In the genomic region with DNA sequence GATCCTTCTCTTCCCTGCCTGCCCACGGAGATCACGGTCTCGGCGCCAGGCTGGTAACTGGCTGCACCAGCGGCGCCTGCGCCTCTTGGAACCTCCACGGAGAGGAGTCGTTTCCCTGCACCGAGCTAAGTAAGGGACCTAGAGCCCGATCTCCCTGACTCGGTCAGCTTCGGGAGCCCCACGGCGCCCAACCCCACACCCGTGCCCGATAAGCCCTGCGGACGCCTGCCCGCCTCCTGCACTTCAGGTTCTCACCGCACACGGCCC, we compare ENCODE assay signal across 8 mouse cellular contexts. TPM values are rescaled to one million over a fixed set of nuclear protein-coding genes. Genes with fewer than 3 reads are reported as not detected.
DNase-seq lines count a peak whose midpoint lies in the region; ATAC-seq and TF ChIP-seq lines count a peak whose summit lies in the region.

No protein-coding gene starts in this region.

- peaks cover 11% of the 10 kb centered on the region for H3K4me1 ChIP-seq in kidney, adult 2 months (ENCODE audit: control insufficient read depth, insufficient read depth, low read length)
- H3K4me1 ChIP-seq in bone marrow macrophage, adult 2 months (ENCODE audit: control insufficient read depth, insufficient read depth, low read length) = peaks cover 26% of the 10 kb centered on the region
- peaks cover 25% of the 10 kb centered on the region for H3K4me1 ChIP-seq in hindbrain, embryonic 12.5 days
- peaks cover 33% of the 10 kb centered on the region for H3K4me1 ChIP-seq in midbrain, embryonic 13.5 days (replicated peaks)

- no peaks in the 10 kb centered on the region for H3K27me3 ChIP-seq in kidney, adult 2 months (replicated peaks; ENCODE audit: control insufficient read depth, insufficient read depth, low read length)
- no peaks in the 10 kb centered on the region for H3K27me3 ChIP-seq in hindbrain, embryonic 12.5 days
- H3K27me3 ChIP-seq in midbrain, embryonic 13.5 days = no peaks in the 10 kb centered on the region

- H3K9me3 ChIP-seq in hindbrain, embryonic 12.5 days (replicated peaks) = no peaks in the 10 kb centered on the region
- H3K9me3 ChIP-seq in midbrain, embryonic 13.5 days = no peaks in the 10 kb centered on the region

- H3K36me3 ChIP-seq in kidney, adult 2 months (ENCODE audit: control insufficient read depth, insufficient read depth, low read length) = no peaks in the 10 kb centered on the region
- peaks cover 55% of the 10 kb centered on the region for H3K36me3 ChIP-seq in hindbrain, embryonic 12.5 days
- peaks cover 67% of the 10 kb centered on the region for H3K36me3 ChIP-seq in midbrain, embryonic 13.5 days

- peak overlapping the region; percentile 93 for H3K4me3 ChIP-seq in kidney, adult 2 months (ENCODE audit: insufficient read depth, low read depth, low read length)
- H3K4me3 ChIP-seq in bone marrow macrophage, adult 2 months (ENCODE audit: insufficient read depth, low read length) = peak overlapping the region; percentile 72
- H3K4me3 ChIP-seq in hindbrain, embryonic 12.5 days = peak overlapping the region; percentile 76
- peak overlapping the region; percentile 80 for H3K4me3 ChIP-seq in midbrain, embryonic 13.5 days (replicated peaks)

- WGBS in kidney, adult 2 months = 1% methylated on average over 22 of the region's 22 CpGs
- under 1% methylated on average over 22 of the region's 22 CpGs for WGBS in hindbrain, embryonic 12.5 days
- 1% methylated on average over 22 of the region's 22 CpGs for WGBS in midbrain, embryonic 13.5 days

- TF ChIP-seq POLR2A in kidney, adult 2 months (IDR thresholded peaks at IDR 0.05; ENCODE audit: low read depth, low read length) = no peak
- no peak for TF ChIP-seq POLR2A in bone marrow macrophage, adult 2 months (IDR thresholded peaks at IDR 0.05; ENCODE audit: borderline replicate concordance, low read depth, low read length)

- ATAC-seq in hindbrain, embryonic 12.5 days (ENCODE audit: low FRiP score) = peak; percentile 42; the same call in 1 of the 2 replicates
- ATAC-seq in midbrain, embryonic 13.5 days = no peak

- H3K4me2 ChIP-seq in hindbrain, embryonic 12.5 days (replicated peaks) = peak overlapping the region; percentile 80
- peak overlapping the region; percentile 89 for H3K4me2 ChIP-seq in midbrain, embryonic 13.5 days (replicated peaks)

- peak overlapping the region; percentile 81 for H3K27ac ChIP-seq in kidney, adult 2 months (ENCODE audit: insufficient read depth, low read depth, low read length)
- H3K27ac ChIP-seq in bone marrow macrophage, adult 2 months (ENCODE audit: insufficient read depth, low read depth, low read length) = peak overlapping the region; percentile 59
- peak overlapping the region; percentile 90 for H3K27ac ChIP-seq in hindbrain, embryonic 12.5 days
- peak overlapping the region; percentile 88 for H3K27ac ChIP-seq in midbrain, embryonic 13.5 days

- DNase-seq in kidney, adult 2 months = no peak
- no peak for DNase-seq in kidney, adult 18-20 months
- DNase-seq in urinary bladder, postnatal 4 days (ENCODE audit: low spot score in 2 of 2) = no peak
- DNase-seq in testis, postnatal 10 days (ENCODE audit: low spot score) = no peak
- no peak for DNase-seq in adrenal gland, postnatal 36 days

- no peak for TF ChIP-seq CTCF in kidney, adult 2 months (conservative IDR thresholded peaks at IDR 0.05; ENCODE audit: insufficient read depth, insufficient read length, low read depth, low read length)
- no peak for TF ChIP-seq CTCF in bone marrow macrophage, adult 2 months (IDR thresholded peaks at IDR 0.05; ENCODE audit: low read depth, low read length)

- peak overlapping the region; percentile 84 for H3K9ac ChIP-seq in hindbrain, embryonic 12.5 days
- H3K9ac ChIP-seq in midbrain, embryonic 13.5 days (replicated peaks) = peak overlapping the region; percentile 91

RNA-seq across cellular contexts. Expression of a gene that starts 0.3 kb away (rescaled TPM):
- polyA plus RNA-seq in kidney, adult 2 months (2012; rRNA removed) = 52.8 and 67.8 TPM in 2 replicates
- 33.6 and 40.7 TPM in 2 replicates for polyA plus RNA-seq in bone marrow macrophage, adult 2 months (2012; ENCODE audit: insufficient read depth, insufficient read length, missing spikeins)
- polyA plus RNA-seq in hindbrain, embryonic 12.5 days (2016; fragmentation: Nextera tagmentation; extraction: Ambion mirVana) = 32.1 and 36.1 TPM in 2 replicates
- 35.9 and 36.2 TPM in 2 replicates for polyA plus RNA-seq in midbrain, embryonic 13.5 days (2015; fragmentation: Nextera tagmentation; extraction: Ambion mirVana)
- 10 to 100 TPM; 19.3 to 30.3 TPM for total RNA-seq in adrenal gland, postnatal 36 days (2021)

RNA-seq across cellular contexts. Expression of a gene that starts 33.4 kb away (rescaled TPM):
- polyA plus RNA-seq in kidney, adult 2 months (2012; rRNA removed) = 12.5 and 15.7 TPM in 2 replicates
- polyA plus RNA-seq in bone marrow macrophage, adult 2 months (2012; ENCODE audit: insufficient read depth, insufficient read length, missing spikeins) = 1.9 TPM in 1 of 2 replicates, not detected in the other
- polyA plus RNA-seq in hindbrain, embryonic 12.5 days (2016; fragmentation: Nextera tagmentation; extraction: Ambion mirVana) = 386 and 391 TPM in 2 replicates
- polyA plus RNA-seq in midbrain, embryonic 13.5 days (2015; fragmentation: Nextera tagmentation; extraction: Ambion mirVana) = 478 and 520 TPM in 2 replicates
- 10 to 100 TPM; 34.6 to 61.1 TPM for total RNA-seq in adrenal gland, postnatal 36 days (2021)

RNA-seq across cellular contexts. Expression of a gene that starts 57.1 kb away (rescaled TPM):
- 8.9 and 10.2 TPM in 2 replicates for polyA plus RNA-seq in kidney, adult 2 months (2012; rRNA removed)
- 11.1 and 12.7 TPM in 2 replicates for polyA plus RNA-seq in bone marrow macrophage, adult 2 months (2012; ENCODE audit: insufficient read depth, insufficient read length, missing spikeins)
- polyA plus RNA-seq in hindbrain, embryonic 12.5 days (2016; fragmentation: Nextera tagmentation; extraction: Ambion mirVana) = 119 and 130 TPM in 2 replicates
- 66.2 and 71.9 TPM in 2 replicates for polyA plus RNA-seq in midbrain, embryonic 13.5 days (2015; fragmentation: Nextera tagmentation; extraction: Ambion mirVana)
- 10 to 100 TPM; 28.9 to 40.1 TPM for total RNA-seq in adrenal gland, postnatal 36 days (2021)

Comparison
In these comparisons a context has a peak if more than half of its experiments do, and no peak if none do; other contexts are left out.
1. RNA of a gene that starts 33.4 kb away (polyA plus RNA-seq): 478 to 520 TPM in midbrain, embryonic 13.5 days and 386 to 391 TPM in hindbrain, embryonic 12.5 days; 12.5 to 15.7 TPM in kidney, adult 2 months and 1.9 TPM in bone marrow macrophage, adult 2 months; every median in the first group is over 10 times any median in the second.
2. Peak in every context shown above with its lines, with median percentiles within 50 percentile points of each other: H3K27ac ChIP-seq and H3K4me3 ChIP-seq.